Mouse (Mus musculus) sigmoid colon, adult 10 weeks (tissue): ENCODE results near the gene Tmem151a. TPM values are rescaled to one million over a fixed set of nuclear protein-coding genes. Genes with fewer than 3 reads are reported as not detected.

Source experiments
- polyA plus RNA-seq: library from polyadenylated mRNA; stranded (reverse); fragments of 350-450 nt; fragmentation: Illumina TruSeq; extraction: RNeasy Lipid Tissue Mini Kit (QIAGEN cat#74804); gene quantifications from one replicate; pipeline ENCODE4 v1.2.3, GENCODE M21; 2014; ENCODE audit warnings: low read depth, low replicate concordance

The Tmem151a gene
- not detected for polyA plus RNA-seq

GRCm38 (mm10) chr19:5085145-5085863, at the start of gene Tmem151a:
Gene Tmem151a (minus strand): TSS chr19:5085531.

GRCm38 (mm10) chr19:5118384-5118698, 33.0 kb upstream of the Tmem151a start, which contains the start of gene Klc2:
Gene Klc2 (minus strand): TSS chr19:5118560.

GRCm38 (mm10) chr19:5106731-5107191, 21.4 kb upstream of the Tmem151a start, which contains the start of gene Rab1b:
Gene Rab1b (minus strand): TSS chr19:5107072.

GRCm38 (mm10) chr19:5098363-5099143, 13.2 kb upstream of the Tmem151a start, which contains the start of gene Cnih2:
Gene Cnih2 (minus strand): TSS chr19:5098521.

GRCm38 (mm10) chr19:5087884-5088728, 2.8 kb upstream of the Tmem151a start, which contains the start of gene Yif1a:
Gene Yif1a (plus strand): TSS chr19:5088538.

GRCm38 (mm10) chr19:5067867-5068569, 17.3 kb downstream of the Tmem151a start, which contains the start of gene Cd248:
Gene Cd248 (plus strand): TSS chr19:5068078.

GRCm38 (mm10) chr19:5050047-5050905, 35.1 kb downstream of the Tmem151a start, which contains the start of gene Rin1:
Gene Rin1 (plus strand): TSS chr19:5050481.

GRCm38 (mm10) chr19:5040862-5041523, 44.3 kb downstream of the Tmem151a start, which contains the start of gene Brms1:
Gene Brms1 (plus strand): TSS chr19:5041354.

GRCm38 (mm10) chr19:5038709-5039156, 46.6 kb downstream of the Tmem151a start, which contains the start of the genes B4gat1 and AC124502.3:
Gene B4gat1 (plus strand): TSS chr19:5038826.
Gene AC124502.3 (plus strand): TSS chr19:5038891.

GRCm38 (mm10) chr19:5023621-5024479, 61.5 kb downstream of the Tmem151a start, which contains the start of gene Slc29a2:
Gene Slc29a2 (plus strand): TSS chr19:5023860.

Other genes with a start within 250 kb of the Tmem151a start
- 1.9 TPM for gene Ccs, start 246.2 kb downstream of the Tmem151a start, polyA plus RNA-seq
- gene Ccdc87, start 246.2 kb downstream of the Tmem151a start, polyA plus RNA-seq: 0.32 TPM
- gene Ctsf, start 230.4 kb downstream of the Tmem151a start, polyA plus RNA-seq: 10.3 TPM
- not detected for gene Actn3, start 207.6 kb downstream of the Tmem151a start, polyA plus RNA-seq
- gene Zdhhc24, start 206.9 kb downstream of the Tmem151a start, polyA plus RNA-seq: 23.1 TPM
- 2.1 TPM for gene Bbs1, start 178.9 kb downstream of the Tmem151a start, polyA plus RNA-seq
- gene Dpp3, start 157.2 kb downstream of the Tmem151a start, polyA plus RNA-seq: 5.8 TPM
- gene Peli3, start 142.4 kb downstream of the Tmem151a start, polyA plus RNA-seq: 0.85 TPM
- 16.4 TPM for gene Mrpl11, start 123.4 kb downstream of the Tmem151a start, polyA plus RNA-seq
- gene Npas4, start 95.2 kb downstream of the Tmem151a start, polyA plus RNA-seq: 0.16 TPM
- gene Slc29a2, start 61.7 kb downstream of the Tmem151a start, polyA plus RNA-seq: not detected
- 10.9 TPM for gene B4gat1, start 46.7 kb downstream of the Tmem151a start, polyA plus RNA-seq
- 0.32 TPM for gene AC124502.3, start 46.6 kb downstream of the Tmem151a start, polyA plus RNA-seq
- gene Brms1, start 44.2 kb downstream of the Tmem151a start, polyA plus RNA-seq: 1.1 TPM
- 0.66 TPM for gene Rin1, start 35.0 kb downstream of the Tmem151a start, polyA plus RNA-seq
- gene Cd248, start 17.5 kb downstream of the Tmem151a start, polyA plus RNA-seq: 0.32 TPM
- 17.9 TPM for gene Yif1a, start 3.0 kb upstream of the Tmem151a start, polyA plus RNA-seq
- not detected for gene Cnih2, start 13.0 kb upstream of the Tmem151a start, polyA plus RNA-seq
- gene Rab1b, start 21.5 kb upstream of the Tmem151a start, polyA plus RNA-seq: 2.5 TPM
- 0.25 TPM for gene Klc2, start 33.0 kb upstream of the Tmem151a start, polyA plus RNA-seq
- 3.0 TPM for gene Pacs1, start 187.6 kb upstream of the Tmem151a start, polyA plus RNA-seq
- 39.8 TPM for gene Sf3b2, start 209.9 kb upstream of the Tmem151a start, polyA plus RNA-seq
- gene Gal3st3, start 212.8 kb upstream of the Tmem151a start, polyA plus RNA-seq: not detected